Mouse (Mus musculus): ENCODE results near the gene Farp2. TPM values are rescaled to one million over a fixed set of nuclear protein-coding genes. Genes with fewer than 3 reads are reported as not detected.

Gene Farp2
- polyA plus RNA-seq, 1 experiment from 2014 or later = 7.0 TPM

- no peaks in the 10 kb centered on the region for H3K9me3 ChIP-seq (ENCODE audit: control insufficient read depth, low read length)
- H3K4me3 ChIP-seq (ENCODE audit: low read depth, low read length) = no peak overlapping the region
- H3K36me3 ChIP-seq (ENCODE audit: control insufficient read depth, insufficient read depth, low read length) = no peaks in the 10 kb centered on the region
- no peaks in the 10 kb centered on the region for H3K4me1 ChIP-seq (ENCODE audit: control insufficient read depth, insufficient read depth, low read length)
- ATAC-seq (ENCODE audit: insufficient number of reproducible peaks, low FRiP score, low TSS enrichment, low read depth) (no peak), DNase-seq (ENCODE audit: low spot score) (no peak)
- H3K27ac ChIP-seq (replicated peaks; ENCODE audit: low read depth, low read length) = no peak overlapping the region
- H3K27me3 ChIP-seq (ENCODE audit: control insufficient read depth, insufficient read depth, low read length) = no peaks in the 10 kb centered on the region
- WGBS = 82% methylated on average over 1 of the region's 1 CpGs
- H3K4me2 ChIP-seq (ENCODE audit: low read depth, severe bottlenecking) = no peak overlapping the region
- no peak overlapping the region for H3K9ac ChIP-seq (ENCODE audit: low read length)
Observed at GRCm38 (mm10) chr1:93522325-93522724, 10.4 kb downstream of the Farp2 start.

GRCm38 (mm10) chr1:93529801-93530200 is 17.9 kb downstream of the Farp2 start:
- no peak for DNase-seq (ENCODE audit: low spot score)
- Histone ChIP-seq H3K27ac (replicated peaks; ENCODE audit: low read depth, low read length) (no peak overlapping the region), H3K4me2 (ENCODE audit: low read depth, severe bottlenecking) (no peak overlapping the region), H3K36me3 (ENCODE audit: control insufficient read depth, insufficient read depth, low read length) (no peaks in the 10 kb centered on the region; the same call in 1 of the 2 replicates), H3K27me3 (ENCODE audit: control insufficient read depth, insufficient read depth, low read length) (no peaks in the 10 kb centered on the region), H3K9me3 (ENCODE audit: control insufficient read depth, low read length) (no peaks in the 10 kb centered on the region), H3K9ac (ENCODE audit: low read length) (no peak overlapping the region), H3K4me3 (ENCODE audit: low read depth, low read length) (no peak overlapping the region), H3K4me1 (ENCODE audit: control insufficient read depth, insufficient read depth, low read length) (no peaks in the 10 kb centered on the region)
- no peak for ATAC-seq (ENCODE audit: insufficient number of reproducible peaks, low FRiP score, low TSS enrichment, low read depth)
- WGBS = 88% methylated on average over 6 of the region's 6 CpGs

DNA sequence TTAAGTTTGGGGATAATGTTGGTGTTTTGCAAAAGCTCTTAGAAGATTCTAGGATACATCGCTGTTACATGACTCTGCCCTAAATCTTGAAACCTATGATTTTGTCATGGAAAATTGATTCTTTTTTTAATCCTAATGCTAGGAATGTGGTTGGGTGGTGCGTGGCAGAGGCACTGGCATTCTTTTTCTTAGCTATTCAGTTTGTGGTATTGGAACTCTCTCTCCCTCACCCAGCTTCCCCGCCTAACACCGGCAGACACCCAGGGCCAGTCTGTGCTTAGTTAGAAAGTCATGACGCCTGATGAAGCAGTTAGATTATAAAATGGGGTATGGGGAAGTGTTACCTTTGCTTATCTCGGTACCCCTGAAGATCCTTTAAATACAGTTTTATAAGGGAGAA is 25.3 kb downstream of the Farp2 start:
- peaks cover 2% of the 10 kb centered on the region; the same call in 1 of the 2 replicates for H3K36me3 ChIP-seq (ENCODE audit: control insufficient read depth, insufficient read depth, low read length)
- no peaks in the 10 kb centered on the region for H3K9me3 ChIP-seq (ENCODE audit: control insufficient read depth, low read length)
- no peak for ATAC-seq (ENCODE audit: insufficient number of reproducible peaks, low FRiP score, low TSS enrichment, low read depth)
- no peaks in the 10 kb centered on the region for H3K27me3 ChIP-seq (ENCODE audit: control insufficient read depth, insufficient read depth, low read length)
- no peak overlapping the region for H3K27ac ChIP-seq (replicated peaks; ENCODE audit: low read depth, low read length)
- no peaks in the 10 kb centered on the region for H3K4me1 ChIP-seq (ENCODE audit: control insufficient read depth, insufficient read depth, low read length)
- no peak for DNase-seq (ENCODE audit: low spot score)
- no peak overlapping the region for H3K4me3 ChIP-seq (ENCODE audit: low read depth, low read length)
- 93% methylated on average over 6 of the region's 6 CpGs for WGBS
- no peak overlapping the region for H3K9ac ChIP-seq (ENCODE audit: low read length)
- no peak overlapping the region for H3K4me2 ChIP-seq (ENCODE audit: low read depth, severe bottlenecking)

DNA sequence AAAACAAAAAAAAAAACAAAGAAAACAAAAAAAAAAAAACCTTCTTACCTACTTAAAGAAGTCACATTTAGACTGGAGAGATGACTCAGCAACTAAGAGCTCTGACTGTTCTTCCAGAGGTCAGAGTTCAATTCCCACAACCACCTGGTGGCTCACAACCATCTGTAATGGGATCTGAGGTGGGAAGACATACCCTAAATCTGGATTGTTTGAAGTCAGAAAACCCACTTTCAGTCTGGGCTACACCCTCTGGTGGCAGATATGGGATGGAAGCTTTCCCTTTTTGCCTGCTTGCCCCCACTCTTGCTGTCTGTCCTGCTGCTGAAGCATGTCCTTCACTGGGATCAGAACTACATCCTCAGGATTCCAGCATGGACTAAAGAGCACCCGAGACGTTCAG is 31.3 kb downstream of the Farp2 start:
- Histone ChIP-seq H3K27ac (replicated peaks; ENCODE audit: low read depth, low read length) (no peak overlapping the region), H3K36me3 (ENCODE audit: control insufficient read depth, insufficient read depth, low read length) (no peaks in the 10 kb centered on the region), H3K27me3 (ENCODE audit: control insufficient read depth, insufficient read depth, low read length) (no peaks in the 10 kb centered on the region), H3K9me3 (ENCODE audit: control insufficient read depth, low read length) (no peaks in the 10 kb centered on the region), H3K9ac (ENCODE audit: low read length) (no peak overlapping the region), H3K4me2 (ENCODE audit: low read depth, severe bottlenecking) (no peak overlapping the region), H3K4me1 (ENCODE audit: control insufficient read depth, insufficient read depth, low read length) (no peaks in the 10 kb centered on the region), H3K4me3 (ENCODE audit: low read depth, low read length) (no peak overlapping the region)
- 91% methylated on average over 2 of the region's 2 CpGs for WGBS
- ATAC-seq (ENCODE audit: insufficient number of reproducible peaks, low FRiP score, low TSS enrichment, low read depth) (no peak), DNase-seq (ENCODE audit: low spot score) (no peak)

GRCm38 (mm10) chr1:93547286-93547685 is 35.4 kb downstream of the Farp2 start:
- Histone ChIP-seq H3K4me1 (ENCODE audit: control insufficient read depth, insufficient read depth, low read length) (0 out of 2 replicates have a peak, but pooled peaks cover 3% of the 10 kb centered on the region), H3K36me3 (ENCODE audit: control insufficient read depth, insufficient read depth, low read length) (no peaks in the 10 kb centered on the region), H3K27me3 (ENCODE audit: control insufficient read depth, insufficient read depth, low read length) (no peaks in the 10 kb centered on the region), H3K4me3 (ENCODE audit: low read depth, low read length) (no peak overlapping the region), H3K9me3 (ENCODE audit: control insufficient read depth, low read length) (no peaks in the 10 kb centered on the region), H3K27ac (replicated peaks; ENCODE audit: low read depth, low read length) (no peak overlapping the region), H3K9ac (ENCODE audit: low read length) (no peak overlapping the region), H3K4me2 (ENCODE audit: low read depth, severe bottlenecking) (no peak overlapping the region)
- DNase-seq (ENCODE audit: low spot score) (no peak), ATAC-seq (ENCODE audit: insufficient number of reproducible peaks, low FRiP score, low TSS enrichment, low read depth) (no peak)
- WGBS = 85% methylated on average over 1 of the region's 1 CpGs

GRCm38 (mm10) chr1:93551427-93551826 is 39.5 kb downstream of the Farp2 start:
- H3K27ac ChIP-seq (replicated peaks; ENCODE audit: low read depth, low read length) = no peak overlapping the region
- H3K36me3 ChIP-seq (ENCODE audit: control insufficient read depth, insufficient read depth, low read length) = no peaks in the 10 kb centered on the region
- H3K4me3 ChIP-seq (ENCODE audit: low read depth, low read length) = no peak overlapping the region
- no peak overlapping the region for H3K9ac ChIP-seq (ENCODE audit: low read length)
- H3K9me3 ChIP-seq (ENCODE audit: control insufficient read depth, low read length) = no peaks in the 10 kb centered on the region
- H3K4me2 ChIP-seq (ENCODE audit: low read depth, severe bottlenecking) = no peak overlapping the region
- no peak for DNase-seq (ENCODE audit: low spot score)
- 68% methylated on average over 5 of the region's 5 CpGs for WGBS
- H3K4me1 ChIP-seq (ENCODE audit: control insufficient read depth, insufficient read depth, low read length) = 0 out of 2 replicates have a peak, but pooled peaks cover 3% of the 10 kb centered on the region
- no peaks in the 10 kb centered on the region for H3K27me3 ChIP-seq (ENCODE audit: control insufficient read depth, insufficient read depth, low read length)
- ATAC-seq (ENCODE audit: insufficient number of reproducible peaks, low FRiP score, low TSS enrichment, low read depth) = no peak

- Histone ChIP-seq H3K9me3 (ENCODE audit: control insufficient read depth, low read length) (no peaks in the 10 kb centered on the region), H3K36me3 (ENCODE audit: control insufficient read depth, insufficient read depth, low read length) (no peaks in the 10 kb centered on the region), H3K27me3 (ENCODE audit: control insufficient read depth, insufficient read depth, low read length) (no peaks in the 10 kb centered on the region), H3K4me1 (ENCODE audit: control insufficient read depth, insufficient read depth, low read length) (no peaks in the 10 kb centered on the region), H3K4me3 (ENCODE audit: low read depth, low read length) (no peak overlapping the region), H3K9ac (ENCODE audit: low read length) (no peak overlapping the region), H3K4me2 (ENCODE audit: low read depth, severe bottlenecking) (no peak overlapping the region), H3K27ac (replicated peaks; ENCODE audit: low read depth, low read length) (no peak overlapping the region)
- DNase-seq (ENCODE audit: low spot score) (no peak), ATAC-seq (ENCODE audit: insufficient number of reproducible peaks, low FRiP score, low TSS enrichment, low read depth) (no peak)
- 82% methylated on average over 7 of the region's 7 CpGs for WGBS
Observed at GRCm38 (mm10) chr1:93563224-93563623, 51.3 kb downstream of the Farp2 start.

DNA sequence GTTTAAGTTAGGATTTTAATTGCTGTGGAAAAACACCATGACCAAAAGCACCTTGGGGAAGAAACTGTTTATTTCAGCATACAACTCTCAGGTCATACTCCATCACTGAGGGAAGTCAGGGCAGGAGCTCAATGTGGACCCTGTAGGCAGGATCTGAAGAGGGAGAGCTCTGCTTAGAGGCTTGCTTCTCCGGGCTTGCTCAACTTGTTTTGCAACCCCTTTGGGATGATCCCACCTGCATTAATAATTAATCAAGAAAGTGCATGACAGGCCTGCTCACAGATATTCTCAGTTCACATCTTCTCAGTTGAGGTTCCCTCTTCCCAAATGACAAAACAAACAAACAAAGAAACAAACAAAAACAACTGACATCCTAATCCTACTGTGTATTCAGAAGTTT is 51.8 kb downstream of the Farp2 start:
- WGBS = 71% methylated on average over 1 of the region's 1 CpGs
- no peak overlapping the region for H3K4me2 ChIP-seq (ENCODE audit: low read depth, severe bottlenecking)

GRCm38 (mm10) chr1:93564781-93565180 is 52.9 kb downstream of the Farp2 start:
- H3K9ac ChIP-seq (ENCODE audit: low read length) = no peak overlapping the region
- 86% methylated on average over 3 of the region's 3 CpGs for WGBS
- no peak for ATAC-seq (ENCODE audit: insufficient number of reproducible peaks, low FRiP score, low TSS enrichment, low read depth)

More for the DNA sequence above, 51.8 kb downstream of the Farp2 start:
- Histone ChIP-seq H3K27me3 (ENCODE audit: control insufficient read depth, insufficient read depth, low read length) (no peaks in the 10 kb centered on the region), H3K9ac (ENCODE audit: low read length) (no peak overlapping the region), H3K36me3 (ENCODE audit: control insufficient read depth, insufficient read depth, low read length) (no peaks in the 10 kb centered on the region), H3K4me3 (ENCODE audit: low read depth, low read length) (no peak overlapping the region), H3K27ac (replicated peaks; ENCODE audit: low read depth, low read length) (no peak overlapping the region), H3K9me3 (ENCODE audit: control insufficient read depth, low read length) (no peaks in the 10 kb centered on the region), H3K4me1 (ENCODE audit: control insufficient read depth, insufficient read depth, low read length) (no peaks in the 10 kb centered on the region)
- no peak for DNase-seq (ENCODE audit: low spot score)
- ATAC-seq (ENCODE audit: insufficient number of reproducible peaks, low FRiP score, low TSS enrichment, low read depth) = no peak

More at GRCm38 (mm10) chr1:93564781-93565180, 52.9 kb downstream of the Farp2 start:
- H3K4me3 ChIP-seq (ENCODE audit: low read depth, low read length) = no peak overlapping the region
- no peaks in the 10 kb centered on the region for H3K27me3 ChIP-seq (ENCODE audit: control insufficient read depth, insufficient read depth, low read length)
- DNase-seq (ENCODE audit: low spot score) = no peak
- no peak overlapping the region for H3K4me2 ChIP-seq (ENCODE audit: low read depth, severe bottlenecking)
- H3K9me3 ChIP-seq (ENCODE audit: control insufficient read depth, low read length) = no peaks in the 10 kb centered on the region
- no peak overlapping the region for H3K27ac ChIP-seq (replicated peaks; ENCODE audit: low read depth, low read length)
- no peaks in the 10 kb centered on the region for H3K4me1 ChIP-seq (ENCODE audit: control insufficient read depth, insufficient read depth, low read length)
- no peaks in the 10 kb centered on the region for H3K36me3 ChIP-seq (ENCODE audit: control insufficient read depth, insufficient read depth, low read length)

Measured in limb, embryonic 11.5 days (tissue).